Mouse (Mus musculus) intestine, embryonic 14.5 days (tissue): Measurements from ENCODE around the gene Vps8. TPM values are rescaled to one million over a fixed set of nuclear protein-coding genes. Genes with fewer than 3 reads are reported as not detected.

ENCODE experiments used
- ATAC-seq: fragments of 200-750 bp; cut with Nextera tagmentation; replicated peaks from 2 replicates; pipeline ENCODE4 v1.8.0; 2017; ENCODE audit warnings: low read depth, moderate number of reproducible peaks, moderate TSS enrichment, moderate library complexity; ENCODE audit not compliant: low FRiP score, low TSS enrichment
- DNase-seq: peaks from one replicate; pipeline ENCODE4 v3.0.0-alpha.2; 2018; ENCODE audit warnings: low spot score
- H3K27ac ChIP-seq: fragments of 300-500 bp; sonication (generic); 2 replicates; pipeline ENCODE4 v1.5.1; 2014; ENCODE audit warnings: low read depth, mild to moderate bottlenecking, control low read depth
- H3K27me3 ChIP-seq: fragments of 300-500 bp; sonication (generic); replicated peaks from 2 replicates; pipeline ENCODE4 v1.6.1; 2014; ENCODE audit warnings: low read length, control low read depth; ENCODE audit not compliant: control insufficient read depth, insufficient read depth
- H3K36me3 ChIP-seq: fragments of 300-500 bp; sonication (generic); 2 replicates; pipeline ENCODE4 v1.6.1; 2014; ENCODE audit warnings: low read length, control low read depth; ENCODE audit not compliant: control insufficient read depth, insufficient read depth
- H3K4me1 ChIP-seq: fragments of 300-500 bp; sonication (generic); replicated peaks from 2 replicates; pipeline ENCODE4 v1.6.1; 2014; ENCODE audit warnings: low read length, control low read depth, mixed read lengths; ENCODE audit not compliant: control insufficient read depth, insufficient read depth
- H3K4me2 ChIP-seq: fragments of 300-500 bp; sonication (generic); 2 replicates; pipeline ENCODE4 v1.6.1; 2014; ENCODE audit warnings: low read length
- H3K4me3 ChIP-seq: fragments of 300-500 bp; sonication (generic); 2 replicates; pipeline ENCODE4 v1.5.1; 2014; ENCODE audit warnings: low read depth, low read length, control low read depth, mixed read lengths
- H3K9ac ChIP-seq: fragments of 300-500 bp; sonication (generic); 2 replicates; pipeline ENCODE4 v1.6.1; 2014; ENCODE audit warnings: mild to moderate bottlenecking, low read length
- H3K9me3 ChIP-seq: fragments of 300-500 bp; sonication (generic); 2 replicates; pipeline ENCODE4 v1.6.1; 2016; ENCODE audit warnings: low read length, control low read depth; ENCODE audit not compliant: control insufficient read depth
- WGBS: fragments of 180-500 bp; shearing (Covaris S2); extraction: QIAGEN DNeasy Blood & Tissue Kit; methylation state at CpG from one replicate; pipeline ENCODE4 v1.1.7; 2014; 5-methylcytosine and 5-hydroxymethylcytosine counted together
- polyA plus RNA-seq: library from polyadenylated mRNA; unstranded; fragments of >200 nt; fragmentation: Nextera tagmentation; extraction: Ambion mirVana; gene quantifications from 2 replicates; pipeline ENCODE4 v1.2.1, GENCODE M21; 2014

Gene Vps8
- polyA plus RNA-seq, 1 experiment from 2014 or later: 14.4 TPM

DNA sequence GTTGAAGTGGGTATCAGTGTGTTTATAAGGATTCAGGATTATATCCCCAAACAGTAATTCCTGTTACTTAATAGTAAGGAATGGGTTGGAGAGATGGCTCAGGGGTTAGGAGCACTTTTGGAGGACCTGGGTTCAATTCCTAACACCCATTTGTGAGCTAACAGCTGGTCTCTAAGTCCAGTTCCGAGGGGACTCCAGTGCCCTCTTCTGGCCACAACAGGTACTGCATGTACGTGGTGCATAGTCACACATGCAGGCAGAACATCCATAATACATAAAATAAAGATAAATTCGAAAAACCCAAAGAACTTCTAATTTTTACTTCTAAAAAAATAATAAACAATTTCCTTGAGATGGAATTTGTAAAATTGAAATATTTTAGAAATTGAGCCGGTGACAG is 47.5 kb downstream of the Vps8 start:
- WGBS: 89% methylated on average over 4 of the region's 4 CpGs
- H3K27me3 ChIP-seq: no peaks in the 10 kb centered on the region
- ATAC-seq: no peak
- H3K27ac ChIP-seq: no peak overlapping the region
- peaks cover 4% of the 10 kb centered on the region; the same call in 1 of the 2 replicates for H3K9me3 ChIP-seq
- H3K9ac ChIP-seq: no peak overlapping the region
- no peak overlapping the region for H3K4me3 ChIP-seq
- no peaks in the 10 kb centered on the region for H3K4me1 ChIP-seq
- no peak for DNase-seq
- H3K36me3 ChIP-seq: peaks cover 26% of the 10 kb centered on the region
- H3K4me2 ChIP-seq: no peak overlapping the region

DNA sequence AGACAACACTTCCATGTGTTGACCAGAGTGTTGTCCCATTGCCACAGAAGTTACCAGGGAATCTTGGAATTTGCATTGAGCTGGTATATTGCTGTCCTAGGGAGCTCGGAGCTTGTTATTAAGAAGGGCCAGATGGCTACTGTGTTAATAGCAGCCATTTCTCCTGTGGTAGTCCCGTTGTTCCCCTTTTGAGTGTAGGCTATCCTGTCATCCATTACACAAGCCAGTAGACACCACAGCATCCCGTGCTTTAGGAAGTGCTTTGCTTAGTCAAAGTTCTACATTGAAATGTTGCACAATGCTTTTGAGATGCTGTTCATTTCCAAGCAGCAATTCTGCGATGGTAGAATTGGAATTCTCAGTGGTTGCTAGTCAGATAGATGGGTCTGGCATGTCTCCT is 54.2 kb downstream of the Vps8 start:
- Histone ChIP-seq H3K4me3 (no peak overlapping the region), H3K36me3 (peaks cover 31% of the 10 kb centered on the region), H3K4me1 (no peaks in the 10 kb centered on the region), H3K27me3 (no peaks in the 10 kb centered on the region), H3K9me3 (no peaks in the 10 kb centered on the region), H3K4me2 (no peak overlapping the region), H3K27ac (no peak overlapping the region), H3K9ac (no peak overlapping the region)
- no peak for DNase-seq
- ATAC-seq: no peak
- WGBS: 83% methylated on average over 4 of the region's 4 CpGs

GRCm38 (mm10) chr16:21478376-21478775 is 55.5 kb downstream of the Vps8 start:
- Histone ChIP-seq H3K9me3 (no peaks in the 10 kb centered on the region), H3K27me3 (no peaks in the 10 kb centered on the region), H3K4me3 (no peak overlapping the region), H3K36me3 (peaks cover 27% of the 10 kb centered on the region), H3K9ac (no peak overlapping the region), H3K27ac (no peak overlapping the region), H3K4me1 (no peaks in the 10 kb centered on the region), H3K4me2 (no peak overlapping the region)
- ATAC-seq (no peak), DNase-seq (no peak)
- WGBS: 86% methylated on average over 9 of the region's 9 CpGs

GRCm38 (mm10) chr16:21483803-21484202 is 60.9 kb downstream of the Vps8 start:
- H3K27me3 ChIP-seq: no peaks in the 10 kb centered on the region
- WGBS: 89% methylated on average over 5 of the region's 5 CpGs
- H3K9ac ChIP-seq: no peak overlapping the region
- H3K4me1 ChIP-seq: 0 out of 2 replicates have a peak, but pooled peaks cover 3% of the 10 kb centered on the region
- DNase-seq (no peak), ATAC-seq (no peak)
- H3K9me3 ChIP-seq: no peaks in the 10 kb centered on the region
- no peak overlapping the region for H3K4me2 ChIP-seq
- H3K27ac ChIP-seq: no peak overlapping the region
- no peak overlapping the region for H3K4me3 ChIP-seq
- H3K36me3 ChIP-seq: 0 out of 2 replicates have a peak, but pooled peaks cover under 1% of the 10 kb centered on the region

DNA sequence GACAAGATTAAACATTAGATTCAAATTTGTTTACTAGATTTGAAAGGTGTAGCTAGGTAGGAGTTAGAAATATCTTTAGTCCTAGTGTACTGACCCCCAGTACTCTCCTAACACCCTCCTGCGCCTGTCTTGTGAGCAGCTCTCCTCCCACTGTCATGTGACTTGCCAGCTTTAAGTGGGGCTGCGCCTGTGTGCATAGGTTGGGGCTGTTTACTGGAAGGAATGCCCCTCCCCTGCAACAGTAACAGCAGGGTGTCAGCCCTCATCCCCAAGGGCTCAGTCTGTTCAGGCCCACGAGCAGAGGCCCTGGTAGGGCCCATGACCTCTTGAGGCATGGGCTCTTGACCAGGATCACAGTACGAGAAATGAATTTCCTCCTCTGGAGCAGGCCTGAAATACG is 62.8 kb downstream of the Vps8 start:
- Histone ChIP-seq H3K4me3 (no peak overlapping the region), H3K9ac (no peak overlapping the region), H3K9me3 (no peaks in the 10 kb centered on the region), H3K36me3 (0 out of 2 replicates have a peak, but pooled peaks cover 3% of the 10 kb centered on the region), H3K27ac (no peak overlapping the region), H3K4me2 (no peak overlapping the region), H3K27me3 (no peaks in the 10 kb centered on the region), H3K4me1 (0 out of 2 replicates have a peak, but pooled peaks cover 3% of the 10 kb centered on the region)
- DNase-seq (no peak), ATAC-seq (no peak)
- WGBS: 60% methylated on average over 5 of the region's 5 CpGs

GRCm38 (mm10) chr16:21488413-21488812 is 65.5 kb downstream of the Vps8 start:
- ATAC-seq: no peak
- Histone ChIP-seq H3K9ac (no peak overlapping the region), H3K4me2 (no peak overlapping the region), H3K27ac (no peak overlapping the region), H3K9me3 (no peaks in the 10 kb centered on the region), H3K36me3 (0 out of 2 replicates have a peak, but pooled peaks cover 3% of the 10 kb centered on the region), H3K4me3 (no peak overlapping the region), H3K27me3 (no peaks in the 10 kb centered on the region), H3K4me1 (0 out of 2 replicates have a peak, but pooled peaks cover 3% of the 10 kb centered on the region)
- 47% methylated on average over 4 of the region's 4 CpGs for WGBS
- DNase-seq: peak; percentile 76

- 80% methylated on average over 5 of the region's 5 CpGs for WGBS
- 0 out of 2 replicates have a peak, but pooled peaks cover 3% of the 10 kb centered on the region for H3K36me3 ChIP-seq
- no peak overlapping the region for H3K9ac ChIP-seq
- H3K27ac ChIP-seq: no peak overlapping the region
- DNase-seq: no peak
- H3K9me3 ChIP-seq: no peaks in the 10 kb centered on the region
- H3K4me2 ChIP-seq: no peak overlapping the region
- H3K27me3 ChIP-seq: no peaks in the 10 kb centered on the region
- no peak overlapping the region for H3K4me3 ChIP-seq
- no peaks in the 10 kb centered on the region for H3K4me1 ChIP-seq
- no peak for ATAC-seq
These were observed 69.4 kb downstream of the Vps8 start for GRCm38 (mm10) chr16:21492346-21492745.

DNA sequence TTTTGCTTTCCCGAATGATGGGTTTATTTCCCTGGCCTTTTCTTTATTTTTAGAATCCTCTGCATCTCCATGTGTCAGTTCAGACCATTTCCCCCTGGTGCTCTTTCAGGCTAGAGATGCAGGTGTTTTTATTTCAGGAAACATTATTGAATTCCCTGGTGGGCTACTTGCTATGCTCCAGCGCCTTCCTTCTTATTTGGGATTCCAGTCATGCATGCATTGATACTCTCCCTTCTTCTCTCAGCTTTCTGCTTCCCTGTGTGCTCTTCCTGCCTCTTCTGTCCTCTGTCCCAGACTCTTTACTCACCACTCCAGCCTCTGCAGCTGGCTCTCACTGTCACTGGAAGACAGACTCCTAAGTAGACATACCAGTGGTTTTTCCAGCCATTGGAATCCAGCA is 70.0 kb downstream of the Vps8 start:
- no peaks in the 10 kb centered on the region for H3K27me3 ChIP-seq
- H3K4me3 ChIP-seq: no peak overlapping the region
- 72% methylated on average over 2 of the region's 2 CpGs for WGBS
- ATAC-seq (no peak), DNase-seq (no peak)
- H3K27ac ChIP-seq: no peak overlapping the region
- H3K9ac ChIP-seq: no peak overlapping the region
- 0 out of 2 replicates have a peak, but pooled peaks cover 3% of the 10 kb centered on the region for H3K36me3 ChIP-seq
- H3K4me1 ChIP-seq: no peaks in the 10 kb centered on the region
- H3K4me2 ChIP-seq: no peak overlapping the region
- no peaks in the 10 kb centered on the region for H3K9me3 ChIP-seq

DNA sequence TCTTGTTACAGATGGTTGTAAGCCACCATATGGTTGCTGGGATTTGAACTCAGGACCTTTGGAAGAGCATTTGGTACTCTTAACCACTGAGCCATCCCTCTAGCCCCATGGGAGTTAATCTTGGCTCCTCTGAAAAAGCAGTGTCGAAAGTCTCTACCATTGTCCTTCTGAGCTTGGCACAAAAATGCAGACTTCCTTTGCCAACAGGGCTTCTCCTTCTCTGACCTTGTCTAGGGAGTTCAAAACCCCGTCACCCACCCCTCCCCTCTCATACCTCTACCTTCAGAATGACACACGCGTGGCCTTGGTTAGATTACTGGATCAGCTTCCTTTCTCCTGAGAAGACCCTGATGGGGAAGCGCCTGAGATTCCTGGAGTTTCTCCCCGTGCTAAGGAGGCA is 71.8 kb downstream of the Vps8 start:
- Histone ChIP-seq H3K36me3 (no peaks in the 10 kb centered on the region), H3K27ac (no peak overlapping the region), H3K4me1 (peaks cover 6% of the 10 kb centered on the region), H3K4me3 (no peak overlapping the region), H3K27me3 (no peaks in the 10 kb centered on the region), H3K9me3 (no peaks in the 10 kb centered on the region), H3K9ac (no peak overlapping the region), H3K4me2 (no peak overlapping the region)
- ATAC-seq (no peak), DNase-seq (no peak)
- WGBS: 95% methylated on average over 6 of the region's 6 CpGs
